Mouse (Mus musculus) lung, adult 2 months (tissue): ENCODE measurements around the gene Lats2. TPM values are rescaled to one million over a fixed set of nuclear protein-coding genes. Genes with fewer than 3 reads are reported as not detected.
"Not testable (repeated sequence)": the region's sequence is repeated elsewhere in the genome, so short reads cannot be mapped to it uniquely, and the experiment has no call there.

Experiments used
- DNase-seq: peaks from one replicate; pipeline ENCODE4 v3.0.0; 2022
- H3K4me1 ChIP-seq: fragments of 200-500 bp; 2 replicates; pipeline ENCODE4 v1.6.1; 2011; ENCODE audit warnings: low read length; ENCODE audit not compliant: control insufficient read depth, insufficient read depth
- H3K4me3 ChIP-seq: fragments of 200-500 bp; replicated peaks from 2 replicates; pipeline ENCODE3; 2011; ENCODE audit warnings: low read depth, mild to moderate bottlenecking, control low read depth, low read length; ENCODE audit errors: extremely low read depth
- CTCF ChIP-seq: fragments of 200-500 bp; IDR thresholded peaks from 2 replicates; pipeline ENCODE4 v1.5.1; 2011; ENCODE audit warnings: mild to moderate bottlenecking, low read length, control low read depth; ENCODE audit not compliant: insufficient read depth
- POLR2A ChIP-seq: fragments of 200-500 bp; IDR thresholded peaks from 2 replicates; pipeline ENCODE4 v1.6.1; 2011; ENCODE audit warnings: low read depth, mild to moderate bottlenecking, control low read depth, low read length, borderline replicate concordance; ENCODE audit errors: extremely low read depth
- WGBS: fragments of 180-500 bp; shearing (Covaris S2); methylation state at CpG from one replicate; pipeline ENCODE4 v1.1.7; 2018; 5-methylcytosine and 5-hydroxymethylcytosine counted together
- polyA plus RNA-seq: library from polyadenylated mRNA; depleted of rRNA; stranded (reverse); fragments of >200 nt; gene quantifications from 2 replicates; pipeline ENCODE4 v1.2.3, GENCODE M21; 2012

The Lats2 gene
- polyA plus RNA-seq, 1 experiment: 85.5 TPM

GRCm38 (mm10) chr14:57769102-57769501, 10.9 kb upstream of the Lats2 start:
- DNase-seq: no peak
- 56% methylated on average over 5 of the region's 5 CpGs for WGBS
- TF ChIP-seq POLR2A (no peak), CTCF (no peak)
- H3K4me3 ChIP-seq: no peak overlapping the region
- H3K4me1 ChIP-seq: peaks cover 3% of the 10 kb centered on the region; the same call in 1 of the 2 replicates

- DNase-seq: no peak
- Histone ChIP-seq H3K4me1 (no peaks in the 10 kb centered on the region), H3K4me3 (no peak overlapping the region)
- TF ChIP-seq POLR2A (no peak), CTCF (no peak)
- WGBS: 54% methylated on average over 10 of the region's 10 CpGs
Measured at GRCm38 (mm10) chr14:57760447-57761412, 2.5 kb upstream of the Lats2 start.

GRCm38 (mm10) chr14:57756094-57756493, 2.1 kb downstream of the Lats2 start:
- WGBS: 88% methylated on average over 4 of the region's 4 CpGs
- TF ChIP-seq CTCF (no peak), POLR2A (no peak)
- Histone ChIP-seq H3K4me1 (no peaks in the 10 kb centered on the region), H3K4me3 (no peak overlapping the region)
- no peak for DNase-seq

- 95% methylated on average over 2 of the region's 2 CpGs for WGBS
- TF ChIP-seq POLR2A (no peak), CTCF (no peak)
- Histone ChIP-seq H3K4me3 (no peak overlapping the region), H3K4me1 (no peaks in the 10 kb centered on the region)
- no peak for DNase-seq
Measured at GRCm38 (mm10) chr14:57755661-57756060, 2.5 kb downstream of the Lats2 start.

- H3K4me1 ChIP-seq: no peaks in the 10 kb centered on the region
- 19% methylated on average over 9 of the region's 9 CpGs for WGBS
- no peak for DNase-seq
- no peak for TF ChIP-seq POLR2A
- no peak for TF ChIP-seq CTCF
- no peak overlapping the region for H3K4me3 ChIP-seq
Measured at GRCm38 (mm10) chr14:57753351-57753992, 4.7 kb downstream of the Lats2 start.

- not testable (repeated sequence) for H3K4me3 ChIP-seq, H3K4me1 ChIP-seq, DNase-seq
Measured at GRCm38 (mm10) chr14:57751006-57751405, 7.2 kb downstream of the Lats2 start.

- Histone ChIP-seq H3K4me3 (no peak overlapping the region), H3K4me1 (peaks cover 2% of the 10 kb centered on the region; the same call in 1 of the 2 replicates)
- TF ChIP-seq POLR2A (no peak), CTCF (no peak)
- WGBS: 58% methylated on average over 2 of the region's 2 CpGs
- DNase-seq: no peak
Measured at GRCm38 (mm10) chr14:57749501-57749900, 8.7 kb downstream of the Lats2 start.

GRCm38 (mm10) chr14:57746001-57746771, 12.0 kb downstream of the Lats2 start, which contains the start of gene Gm49361:
Gene Gm49361, minus strand, starts transcription at chr14:57746103.
- DNase-seq: peak; percentile 96
- under 1% methylated on average over 68 of the region's 68 CpGs for WGBS
- Histone ChIP-seq H3K4me3 (peak within 1 kb of the TSS; percentile 70), H3K4me1 (peaks cover 20% of the 10 kb centered on the region)
- peak; percentile 65; the same call in 1 of the 2 replicates for TF ChIP-seq POLR2A
- TF ChIP-seq CTCF: no peak

GRCm38 (mm10) chr14:57745291-57745969, 12.8 kb downstream of the Lats2 start:
- under 1% methylated on average over 103 of the region's 103 CpGs for WGBS
- H3K4me3 ChIP-seq: peak overlapping the region; percentile 70
- peak; percentile 78 for DNase-seq

More at GRCm38 (mm10) chr14:57745291-57745969, 12.8 kb downstream of the Lats2 start:
- peaks cover 28% of the 10 kb centered on the region for H3K4me1 ChIP-seq
- TF ChIP-seq CTCF (no peak), POLR2A (no peak)
